Mouse (Mus musculus) forebrain, embryonic 15.5 days (tissue): Measurements from ENCODE around the gene Prss36. TPM values are rescaled to one million over a fixed set of nuclear protein-coding genes. Genes with fewer than 3 reads are reported as not detected.
"Not testable (repeated sequence)": the region's sequence is repeated elsewhere in the genome, so short reads cannot be mapped to it uniquely, and the experiment has no call there.

Experiments used
- ATAC-seq: fragments of 200-750 bp; cut with Nextera tagmentation; replicated peaks from 2 replicates; pipeline ENCODE4 v1.8.0; 2017; ENCODE audit warnings: mild to moderate bottlenecking, moderate TSS enrichment, moderate library complexity
- H3K27ac ChIP-seq: fragments of 300-500 bp; sonication (generic); replicated peaks from 2 replicates; pipeline ENCODE4 v1.5.1; 2015; ENCODE audit warnings: mild to moderate bottlenecking, inconsistent platforms
- H3K27me3 ChIP-seq: fragments of 300-500 bp; sonication (generic); 2 replicates; pipeline ENCODE4 v1.6.1; 2015; ENCODE audit warnings: inconsistent platforms
- H3K36me3 ChIP-seq: fragments of 300-500 bp; sonication (generic); 2 replicates; pipeline ENCODE4 v1.6.1; 2015; ENCODE audit warnings: mild to moderate bottlenecking, inconsistent platforms
- H3K4me1 ChIP-seq: fragments of 300-500 bp; sonication (generic); 2 replicates; pipeline ENCODE4 v1.6.1; 2015; ENCODE audit warnings: inconsistent platforms
- H3K4me2 ChIP-seq: fragments of 300-500 bp; sonication (generic); replicated peaks from 2 replicates; pipeline ENCODE4 v1.6.1; 2015; ENCODE audit warnings: mild to moderate bottlenecking, inconsistent platforms
- H3K4me3 ChIP-seq: fragments of 300-500 bp; sonication (generic); 2 replicates; pipeline ENCODE4 v1.5.1; 2015; ENCODE audit warnings: mild to moderate bottlenecking, inconsistent platforms
- H3K9ac ChIP-seq: fragments of 300-500 bp; sonication (generic); replicated peaks from 2 replicates; pipeline ENCODE4 v1.6.1; 2015; ENCODE audit warnings: mild to moderate bottlenecking, inconsistent platforms
- H3K9me3 ChIP-seq: fragments of 300-500 bp; sonication (generic); 2 replicates; pipeline ENCODE4 v1.6.1; 2016; ENCODE audit warnings: inconsistent platforms
- WGBS: fragments of 180-500 bp; shearing (Covaris S2); methylation state at CpG from one replicate; pipeline ENCODE4 v1.1.7; 2015; ENCODE audit warnings: mixed read lengths; 5-methylcytosine and 5-hydroxymethylcytosine counted together
- polyA plus RNA-seq: library from polyadenylated mRNA; unstranded; fragments of >200 nt; fragmentation: Nextera tagmentation; extraction: Ambion mirVana; gene quantifications from 2 replicates; pipeline ENCODE4 v1.2.1, GENCODE M21; 2015

The Prss36 gene
- polyA plus RNA-seq, 1 experiment from 2014 or later: 9.6 TPM

DNA sequence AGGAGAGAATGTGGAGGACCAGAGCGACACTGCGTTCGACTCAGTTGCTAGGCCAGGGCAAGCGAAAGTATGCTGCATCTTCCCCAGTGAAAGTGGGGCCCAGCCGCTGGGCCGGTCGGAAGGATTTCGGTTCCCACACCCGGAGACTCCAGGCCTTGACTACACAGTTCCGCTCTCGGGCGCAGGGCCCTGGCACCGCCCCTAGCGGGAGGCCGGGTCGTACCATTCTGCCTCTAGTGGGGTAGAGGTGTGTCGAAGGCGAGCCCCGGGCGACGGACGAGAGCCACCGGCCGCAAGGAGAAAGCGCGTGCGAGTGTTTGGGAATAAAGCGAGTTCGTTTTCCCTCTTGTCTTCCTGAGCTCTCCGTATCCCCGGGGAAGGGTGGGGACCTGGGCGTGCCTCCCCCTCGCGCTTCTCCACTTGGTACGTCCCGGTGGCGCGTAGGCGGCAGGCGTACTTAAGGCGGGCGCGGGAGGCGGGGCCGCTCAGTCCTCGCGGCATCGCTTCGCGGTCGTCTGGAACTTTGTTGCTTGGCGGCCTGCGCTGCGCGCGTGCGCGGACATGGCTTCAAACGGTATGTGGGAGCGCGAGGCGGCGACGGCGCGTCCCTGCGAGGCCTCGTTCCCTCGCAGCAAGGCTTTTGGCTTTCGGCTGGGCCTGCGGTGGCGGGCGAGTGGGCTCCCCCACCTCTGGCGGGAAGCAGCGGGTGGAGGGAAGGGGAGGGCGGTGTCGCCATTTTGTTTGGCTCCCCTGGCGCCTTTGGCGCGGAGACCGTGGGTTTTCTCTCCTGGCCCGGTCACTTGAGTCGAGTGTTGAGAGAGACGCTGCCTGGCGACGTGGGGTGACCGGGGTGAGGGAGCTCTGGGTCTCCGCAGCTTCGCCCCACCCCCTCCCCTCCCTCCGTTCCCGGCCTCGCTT is 20.7 kb upstream of the Prss36 start, which contains the start of gene Fus:
Gene Fus (plus strand): TSS at position 454 of the 918 bp plus-strand sequence.
- ATAC-seq: peak; percentile 95
- under 1% methylated on average over 92 of the region's 92 CpGs for WGBS

DNA sequence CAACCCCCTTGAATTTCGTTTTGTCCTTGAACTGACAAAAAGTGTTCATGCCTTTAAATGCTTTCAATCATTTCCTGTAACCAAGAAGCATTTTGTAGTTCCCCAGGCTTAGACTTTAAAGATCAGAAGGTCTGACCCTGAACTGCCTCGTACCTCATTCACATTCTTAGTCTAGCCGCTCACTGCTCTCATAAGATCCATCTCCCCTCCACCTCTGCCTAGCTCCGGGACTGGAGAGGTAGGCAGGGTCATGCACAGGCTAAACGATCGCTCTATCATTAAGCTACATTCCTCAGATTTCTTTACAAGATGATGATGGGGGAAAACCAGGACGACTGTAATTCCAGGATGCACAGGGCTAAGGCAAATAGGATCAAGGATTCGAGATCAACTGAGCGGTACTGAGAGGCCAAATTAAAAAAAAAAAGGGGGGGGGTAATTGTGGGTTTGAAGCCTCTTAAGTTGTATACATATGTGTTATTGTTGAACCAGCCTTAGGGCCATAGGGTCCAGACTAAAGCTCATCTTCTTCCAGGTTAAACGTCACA is 19.9 kb upstream of the Prss36 start:
- H3K4me2 ChIP-seq: peak overlapping the region; percentile 87
- peak overlapping the region; percentile 99 for H3K9ac ChIP-seq
- no peaks in the 10 kb centered on the region for H3K27me3 ChIP-seq
- H3K27ac ChIP-seq: peak overlapping the region; percentile 98
- H3K4me3 ChIP-seq: peak overlapping the region; percentile 78
- no peak for ATAC-seq
- H3K9me3 ChIP-seq: no peaks in the 10 kb centered on the region
- H3K36me3 ChIP-seq: peaks cover 18% of the 10 kb centered on the region
- WGBS: 11% methylated on average over 10 of the region's 10 CpGs
- peaks cover 30% of the 10 kb centered on the region for H3K4me1 ChIP-seq

More for the DNA sequence above, 20.7 kb upstream of the Prss36 start, which contains the start of gene Fus:
- Histone ChIP-seq H3K36me3 (peaks cover 27% of the 10 kb centered on the region), H3K9me3 (no peaks in the 10 kb centered on the region), H3K4me3 (peak within 1 kb of the TSS; percentile 78), H3K27ac (peak within 1 kb of the TSS; percentile 98), H3K4me1 (peaks cover 30% of the 10 kb centered on the region), H3K4me2 (peak within 1 kb of the TSS; percentile 87), H3K27me3 (no peaks in the 10 kb centered on the region), H3K9ac (peak within 1 kb of the TSS; percentile 99)

DNA sequence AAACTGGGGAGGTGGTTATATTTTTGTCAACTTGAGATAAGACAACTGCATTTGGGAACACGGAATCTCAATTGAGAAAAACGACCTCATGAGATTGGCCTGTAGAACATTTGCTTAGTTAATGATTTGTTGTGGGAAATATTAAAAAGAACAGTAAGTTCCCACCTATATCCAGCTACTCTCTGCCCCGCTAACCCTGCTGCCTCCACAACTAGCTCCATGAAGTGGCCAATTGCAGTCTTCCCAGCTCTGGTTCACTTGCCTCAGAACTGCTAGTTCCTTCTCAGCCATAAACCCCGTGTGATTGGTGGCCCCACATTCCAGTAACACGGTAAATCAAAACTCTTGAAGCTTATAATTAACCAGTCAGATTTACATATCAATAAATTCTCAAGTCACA is 12.8 kb upstream of the Prss36 start:
- H3K4me1 ChIP-seq: no peaks in the 10 kb centered on the region
- H3K4me2 ChIP-seq: no peak overlapping the region
- H3K36me3 ChIP-seq: no peaks in the 10 kb centered on the region
- 59% methylated on average over 5 of the region's 5 CpGs for WGBS
- H3K9ac ChIP-seq: no peak overlapping the region
- no peak overlapping the region for H3K4me3 ChIP-seq
- no peaks in the 10 kb centered on the region for H3K27me3 ChIP-seq
- no peak overlapping the region for H3K27ac ChIP-seq
- H3K9me3 ChIP-seq: no peaks in the 10 kb centered on the region
- ATAC-seq: no peak

DNA sequence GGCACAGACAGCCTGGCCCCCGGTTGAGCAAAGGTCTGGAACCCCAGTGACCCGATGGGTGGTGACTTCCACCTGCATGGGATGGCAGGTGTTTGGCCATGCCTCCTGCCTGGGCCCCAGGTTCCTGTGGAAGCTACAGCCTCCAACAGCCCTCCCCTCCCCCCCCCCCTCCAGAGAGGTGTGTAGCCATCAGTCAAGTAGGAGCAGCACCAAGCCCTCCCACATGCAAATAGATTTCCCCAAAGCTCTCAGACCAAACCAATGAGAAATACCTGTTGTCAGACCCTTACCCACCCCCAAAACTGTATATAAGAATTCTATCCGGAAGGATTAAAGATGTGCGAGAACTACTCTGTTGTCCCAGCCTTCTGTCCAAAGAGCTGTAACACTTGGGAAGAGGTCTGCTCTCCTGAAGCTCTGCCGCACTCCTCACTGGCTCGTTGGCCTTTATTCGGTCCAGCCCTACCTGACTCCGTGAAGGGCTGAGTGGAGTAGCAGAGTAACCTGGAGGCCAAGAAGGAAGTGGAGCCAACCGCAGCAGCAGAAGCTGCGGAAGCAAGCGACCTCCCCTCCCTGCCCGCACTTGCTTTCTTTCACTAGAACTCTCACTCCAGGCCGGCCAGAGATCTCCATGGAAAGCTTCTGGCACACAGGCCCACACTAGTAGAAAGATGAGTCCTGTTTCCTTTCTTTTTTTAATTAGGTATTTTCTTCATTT is 6.5 kb upstream of the Prss36 start:
- no peaks in the 10 kb centered on the region for H3K9me3 ChIP-seq
- 50% methylated on average over 13 of the region's 13 CpGs for WGBS

DNA sequence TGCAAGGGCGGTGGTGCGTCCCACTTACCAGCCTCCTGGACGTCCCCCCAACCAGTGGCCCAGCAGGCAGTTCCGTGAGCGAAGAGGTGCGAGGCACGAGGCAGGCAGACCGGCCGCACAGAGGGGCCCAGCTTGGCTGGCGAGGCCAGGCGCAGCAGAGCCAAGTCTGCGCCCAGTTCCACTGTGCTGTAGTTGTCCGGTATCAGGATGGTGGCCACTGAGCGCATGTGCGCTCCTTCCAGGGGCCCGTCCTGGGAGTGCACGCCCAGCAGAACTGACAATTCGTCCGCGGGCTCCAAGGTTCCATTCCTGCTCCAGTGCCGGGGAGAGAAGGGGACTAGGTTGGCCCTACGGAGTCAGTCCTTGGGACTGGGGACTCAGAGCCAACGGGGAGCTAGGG is 1.9 kb downstream of the Prss36 start:
- no peaks in the 10 kb centered on the region for H3K9me3 ChIP-seq
- H3K4me2 ChIP-seq: no peak overlapping the region
- no peak overlapping the region for H3K27ac ChIP-seq
- no peaks in the 10 kb centered on the region for H3K36me3 ChIP-seq
- no peak overlapping the region for H3K9ac ChIP-seq
- peaks cover 12% of the 10 kb centered on the region; the same call in 1 of the 2 replicates for H3K27me3 ChIP-seq
- WGBS: 11% methylated on average over 23 of the region's 23 CpGs
- no peak overlapping the region for H3K4me3 ChIP-seq
- ATAC-seq: no peak
- no peaks in the 10 kb centered on the region for H3K4me1 ChIP-seq

More for the DNA sequence above, 6.5 kb upstream of the Prss36 start:
- no peak overlapping the region for H3K4me3 ChIP-seq
- H3K36me3 ChIP-seq: no peaks in the 10 kb centered on the region
- no peak overlapping the region for H3K4me2 ChIP-seq
- H3K4me1 ChIP-seq: no peaks in the 10 kb centered on the region
- H3K27ac ChIP-seq: no peak overlapping the region
- ATAC-seq: no peak
- H3K27me3 ChIP-seq: no peaks in the 10 kb centered on the region
- H3K9ac ChIP-seq: no peak overlapping the region

DNA sequence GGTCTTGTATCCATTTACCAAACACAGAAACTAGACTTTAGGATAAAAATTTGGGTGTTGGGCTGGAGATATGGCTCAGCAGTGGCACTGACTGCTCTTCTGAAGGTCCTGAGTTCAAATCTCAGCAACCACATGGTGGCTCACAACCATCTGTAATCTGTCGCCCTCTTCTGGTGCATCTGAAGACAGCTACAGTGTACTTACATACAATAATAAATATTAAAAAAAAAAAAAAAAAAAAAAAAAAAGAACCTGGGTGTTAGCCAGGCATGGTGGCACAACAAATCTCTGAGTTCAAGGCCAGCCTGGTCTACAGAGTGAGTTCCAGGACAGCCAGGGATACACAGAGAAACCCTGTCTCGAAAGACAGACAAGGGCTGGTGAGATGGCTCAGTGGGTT is 4.4 kb downstream of the Prss36 start:
- not testable (repeated sequence) for H3K9me3 ChIP-seq, H3K9ac ChIP-seq
- WGBS: 58% methylated on average over 2 of the region's 2 CpGs

DNA sequence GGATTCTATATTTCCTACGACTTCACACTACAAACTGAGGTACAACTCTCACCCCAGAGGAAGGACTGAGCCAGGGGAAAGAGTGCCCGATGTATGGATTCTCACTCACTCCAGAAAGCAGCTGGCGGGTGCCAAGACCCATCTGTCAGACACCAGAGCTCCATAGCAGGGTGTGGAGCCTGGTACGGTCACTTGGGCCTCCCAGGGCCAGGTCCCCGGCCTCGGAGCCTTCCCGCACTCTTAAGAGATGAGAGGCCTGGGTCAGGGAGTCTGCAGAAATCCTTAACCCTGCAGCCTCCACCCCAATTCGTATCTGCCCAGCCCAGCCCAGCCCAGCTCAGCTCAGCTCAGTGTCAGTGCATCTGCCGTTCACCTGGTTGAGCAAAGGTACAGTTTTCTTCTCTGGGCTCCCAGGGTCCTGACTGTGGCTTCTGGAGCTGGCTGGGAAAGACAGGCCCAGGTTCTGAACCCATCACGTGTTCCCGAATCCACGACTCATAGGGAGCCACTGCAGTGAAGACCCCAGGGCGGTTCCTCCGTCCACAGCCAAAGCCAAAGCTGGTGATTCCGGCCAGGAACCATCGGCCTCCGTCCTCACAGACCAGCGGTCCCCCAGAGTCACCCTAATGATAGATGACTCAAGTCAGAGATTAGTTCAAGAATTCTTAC is 10.2 kb downstream of the Prss36 start:
- WGBS: 57% methylated on average over 18 of the region's 18 CpGs
- H3K4me2 ChIP-seq: peak overlapping the region; percentile 96
- ATAC-seq: no peak
- H3K27me3 ChIP-seq: no peaks in the 10 kb centered on the region
- peak overlapping the region; percentile 77 for H3K4me3 ChIP-seq
- no peaks in the 10 kb centered on the region for H3K9me3 ChIP-seq
- peaks cover 16% of the 10 kb centered on the region for H3K4me1 ChIP-seq
- 0 out of 2 replicates have a peak overlapping the region, but pooled peaks have one; percentile 84 for H3K27ac ChIP-seq
- peak overlapping the region; percentile 89 for H3K9ac ChIP-seq
- H3K36me3 ChIP-seq: no peaks in the 10 kb centered on the region

More for the DNA sequence above, 4.4 kb downstream of the Prss36 start:
- not testable (repeated sequence) for ATAC-seq, H3K4me1 ChIP-seq, H3K27ac ChIP-seq, H3K4me2 ChIP-seq, H3K4me3 ChIP-seq, H3K36me3 ChIP-seq
- peaks cover 12% of the 10 kb centered on the region; the same call in 1 of the 2 replicates for H3K27me3 ChIP-seq

DNA sequence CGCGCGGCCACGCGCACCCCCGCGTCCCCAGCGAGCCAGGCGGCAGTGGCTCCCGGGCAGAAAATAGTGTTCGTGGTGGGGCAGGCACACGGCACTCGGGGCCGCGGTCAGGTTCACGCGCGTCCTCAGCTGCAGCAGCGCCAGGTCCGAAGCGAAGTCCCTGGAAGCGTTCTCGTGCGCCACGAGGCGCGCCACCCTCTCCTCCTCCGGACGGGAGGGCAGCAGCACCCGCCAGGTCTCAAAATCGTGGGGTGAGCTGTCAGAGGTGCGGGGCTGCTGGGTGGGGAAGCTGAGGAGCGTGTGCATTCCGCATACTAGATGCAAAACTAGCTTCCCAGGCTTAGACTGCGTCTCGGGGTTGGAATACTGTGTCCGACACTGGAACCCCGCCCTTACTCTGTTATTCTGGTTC is 10.8 kb downstream of the Prss36 start:
- WGBS: under 1% methylated on average over 38 of the region's 38 CpGs
- Histone ChIP-seq H3K4me3 (peak overlapping the region; percentile 77), H3K27me3 (no peaks in the 10 kb centered on the region), H3K9ac (peak overlapping the region; percentile 89), H3K9me3 (no peaks in the 10 kb centered on the region), H3K36me3 (no peaks in the 10 kb centered on the region), H3K4me2 (peak overlapping the region; percentile 96), H3K27ac (peak overlapping the region; percentile 84), H3K4me1 (peaks cover 16% of the 10 kb centered on the region)
- peak; percentile 60 for ATAC-seq

DNA sequence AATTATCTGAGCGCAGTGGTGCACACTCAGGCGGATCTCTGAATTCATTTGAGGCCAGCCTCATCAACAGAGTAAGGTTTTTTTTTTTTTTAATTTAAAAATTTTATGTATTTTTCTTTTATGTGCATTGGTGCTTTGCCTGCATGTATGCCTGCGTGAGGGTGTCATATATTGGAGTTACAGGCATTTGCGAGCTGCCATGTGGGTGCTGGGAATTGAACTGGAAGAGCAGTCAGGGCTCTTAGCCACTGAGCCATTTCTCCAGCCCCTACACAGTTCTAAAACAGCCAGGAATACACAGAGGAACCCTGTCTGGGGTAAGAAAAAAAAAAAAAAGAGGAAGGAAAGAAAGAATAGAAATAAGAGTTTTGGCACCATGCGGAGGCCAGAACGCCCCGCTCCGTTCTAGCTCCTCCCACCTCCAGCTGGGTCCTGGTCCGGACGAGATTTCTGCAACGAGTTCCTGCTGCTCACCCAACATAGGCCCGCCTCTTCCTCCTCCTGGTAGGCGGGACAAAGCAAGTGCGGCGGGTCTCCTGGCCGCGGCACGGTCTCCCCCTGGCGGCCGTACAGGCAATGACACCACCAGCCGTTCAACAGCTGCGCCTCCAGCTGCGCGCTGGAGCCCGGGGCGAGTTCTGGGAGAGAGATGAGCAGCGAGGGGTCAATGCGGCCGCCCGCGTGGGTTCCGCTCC is 11.3 kb downstream of the Prss36 start:
- Histone ChIP-seq H3K36me3 (no peaks in the 10 kb centered on the region), H3K4me2 (peak overlapping the region; percentile 96), H3K4me1 (peaks cover 16% of the 10 kb centered on the region), H3K4me3 (peak overlapping the region; percentile 77), H3K27me3 (peaks cover 3% of the 10 kb centered on the region), H3K27ac (peak overlapping the region; percentile 84), H3K9me3 (no peaks in the 10 kb centered on the region), H3K9ac (peak overlapping the region; percentile 89)
- 6% methylated on average over 31 of the region's 32 CpGs for WGBS
- ATAC-seq: peak; percentile 97

DNA sequence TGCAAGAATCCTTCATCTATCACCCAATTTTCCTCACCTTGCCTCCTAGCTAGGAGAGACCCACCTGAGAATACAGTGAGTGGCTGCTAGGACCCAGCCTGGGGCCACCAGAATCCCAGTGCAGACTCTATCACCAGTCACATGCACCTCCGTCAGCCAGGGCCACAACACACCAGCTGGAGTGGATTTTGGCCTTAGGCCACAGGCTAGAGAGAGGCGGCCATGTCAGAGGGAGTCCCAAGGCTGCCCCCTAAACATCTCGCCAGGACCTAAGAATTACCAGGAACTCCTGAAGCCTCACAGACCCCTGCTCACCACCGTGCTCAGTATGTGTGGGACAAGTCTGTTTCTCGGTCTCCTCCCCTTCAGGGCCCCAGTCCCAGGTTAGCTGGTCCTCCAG is 12.4 kb downstream of the Prss36 start:
- Histone ChIP-seq H3K9me3 (no peaks in the 10 kb centered on the region), H3K4me1 (peaks cover 16% of the 10 kb centered on the region), H3K4me3 (no peak overlapping the region), H3K36me3 (no peaks in the 10 kb centered on the region), H3K27ac (no peak overlapping the region), H3K9ac (no peak overlapping the region), H3K4me2 (no peak overlapping the region), H3K27me3 (peaks cover 9% of the 10 kb centered on the region)
- no peak for ATAC-seq
- 86% methylated on average over 5 of the region's 5 CpGs for WGBS
